Mouse (Mus musculus) kidney, adult 2 months (tissue): Measurements from ENCODE around the gene Ces1b. TPM values are rescaled to one million over a fixed set of nuclear protein-coding genes. Genes with fewer than 3 reads are reported as not detected.
A peak's percentile ranks its signal among the peaks of the same experiment; 100 is the strongest.

Experiments used
- DNase-seq: peaks from one replicate; pipeline ENCODE4 v3.0.0; 2021
- H3K27ac ChIP-seq: fragments of 200-500 bp; 2 replicates; pipeline ENCODE4 v1.5.1; 2012; ENCODE audit warnings: low read depth, low read length, control low read depth, inconsistent platforms; ENCODE audit not compliant: insufficient read depth
- H3K27me3 ChIP-seq: fragments of 200-500 bp; replicated peaks from 2 replicates; pipeline ENCODE4 v1.6.1; 2012; ENCODE audit warnings: mild to moderate bottlenecking, moderate library complexity, low read length, inconsistent platforms; ENCODE audit not compliant: control insufficient read depth, insufficient read depth
- H3K36me3 ChIP-seq: fragments of 200-500 bp; 2 replicates; pipeline ENCODE4 v1.6.1; 2012; ENCODE audit warnings: mild to moderate bottlenecking, moderate library complexity, low read length, inconsistent platforms; ENCODE audit not compliant: control insufficient read depth, insufficient read depth
- H3K4me1 ChIP-seq: fragments of 200-500 bp; 2 replicates; pipeline ENCODE4 v1.6.1; 2011; ENCODE audit warnings: low read length; ENCODE audit not compliant: control insufficient read depth, insufficient read depth
- H3K4me3 ChIP-seq: fragments of 200-500 bp; 2 replicates; pipeline ENCODE4 v1.5.1; 2011; ENCODE audit warnings: mild to moderate bottlenecking, low read depth, low read length, control low read depth; ENCODE audit not compliant: insufficient read depth
- CTCF ChIP-seq: fragments of 200-500 bp; conservative IDR thresholded peaks from 2 replicates; pipeline ENCODE4 v1.5.1; 2011; ENCODE audit warnings: low read depth, mild to moderate bottlenecking, control low read depth, low read length, moderate library complexity, mixed read lengths; ENCODE audit not compliant: insufficient read depth, insufficient read length
- POLR2A ChIP-seq: fragments of 200-500 bp; IDR thresholded peaks from one replicate; pipeline ENCODE4 v1.6.1; 2011; ENCODE audit warnings: low read depth, low read length, control low read depth
- WGBS: fragments of 180-500 bp; shearing (Covaris S2); methylation state at CpG from one replicate; pipeline ENCODE4 v1.1.7; 2018; 5-methylcytosine and 5-hydroxymethylcytosine counted together
- polyA plus RNA-seq: library from polyadenylated mRNA; depleted of rRNA; stranded (reverse); fragments of >200 nt; gene quantifications from 2 replicates; pipeline ENCODE4 v1.2.3, GENCODE M21; 2012; rRNA removed

Gene Ces1b
- polyA plus RNA-seq: not detected in 2 replicates

DNA sequence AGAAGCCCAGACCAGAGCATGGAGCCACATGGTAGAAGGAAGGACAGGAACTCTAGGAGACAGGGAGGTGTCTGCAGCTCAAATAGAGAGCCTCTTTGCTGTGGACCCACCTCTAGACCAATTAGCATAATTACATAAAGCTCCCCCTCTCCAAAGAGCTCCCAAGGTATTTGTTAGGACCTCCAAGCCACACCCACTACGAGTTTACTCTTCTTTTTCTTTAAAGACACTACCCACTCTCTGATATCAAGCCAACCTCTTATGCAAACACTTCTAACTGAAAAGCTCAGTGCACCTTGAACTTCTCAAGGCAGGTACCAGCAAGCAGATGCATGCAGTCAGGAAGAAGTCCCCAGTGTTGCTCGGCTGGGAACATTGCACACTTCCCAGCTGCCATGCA is at the start of gene Ces1b:
TSS of gene Ces1b (minus strand) at position 131 of the 400 bp plus-strand sequence.
- no peak within 1 kb of the TSS for H3K4me3 ChIP-seq
- 63% methylated on average over 2 of the region's 2 CpGs for WGBS
- no peak for TF ChIP-seq CTCF
- no peak for TF ChIP-seq POLR2A
- no peaks in the 10 kb centered on the region for H3K4me1 ChIP-seq
- no peaks in the 10 kb centered on the region for H3K36me3 ChIP-seq
- no peaks in the 10 kb centered on the region; the same call in 1 of the 2 replicates for H3K27me3 ChIP-seq
- H3K27ac ChIP-seq: no peak within 1 kb of the TSS
- peak; percentile 10 for DNase-seq

GRCm38 (mm10) chr8:93126476-93126875 is 46.7 kb upstream of the Ces1b start:
- no peaks in the 10 kb centered on the region for H3K4me1 ChIP-seq
- peak; percentile 59 for DNase-seq
- no peaks in the 10 kb centered on the region for H3K36me3 ChIP-seq
- H3K4me3 ChIP-seq: no peak overlapping the region
- WGBS: 66% methylated on average over 2 of the region's 2 CpGs
- no peak for TF ChIP-seq POLR2A
- no peak for TF ChIP-seq CTCF
- H3K27me3 ChIP-seq: no peaks in the 10 kb centered on the region
- H3K27ac ChIP-seq: no peak overlapping the region

GRCm38 (mm10) chr8:93122005-93122404 is 42.2 kb upstream of the Ces1b start:
- TF ChIP-seq POLR2A (no peak), CTCF (no peak)
- 88% methylated on average over 1 of the region's 1 CpGs for WGBS
- Histone ChIP-seq H3K4me1 (no peaks in the 10 kb centered on the region), H3K27me3 (no peaks in the 10 kb centered on the region), H3K27ac (no peak overlapping the region), H3K36me3 (no peaks in the 10 kb centered on the region), H3K4me3 (no peak overlapping the region)
- no peak for DNase-seq

GRCm38 (mm10) chr8:93095376-93095775 is 15.6 kb upstream of the Ces1b start:
- H3K27ac ChIP-seq: no peak overlapping the region
- TF ChIP-seq CTCF (peak; percentile 42), POLR2A (no peak)
- H3K4me3 ChIP-seq: no peak overlapping the region
- DNase-seq: peak; percentile 49
- no peaks in the 10 kb centered on the region for H3K4me1 ChIP-seq
- H3K36me3 ChIP-seq: no peaks in the 10 kb centered on the region
- H3K27me3 ChIP-seq: no peaks in the 10 kb centered on the region

GRCm38 (mm10) chr8:93091324-93091723 is 11.5 kb upstream of the Ces1b start:
- no peak for DNase-seq
- Histone ChIP-seq H3K36me3 (no peaks in the 10 kb centered on the region), H3K27me3 (no peaks in the 10 kb centered on the region; the same call in 1 of the 2 replicates), H3K4me1 (no peaks in the 10 kb centered on the region), H3K27ac (no peak overlapping the region), H3K4me3 (no peak overlapping the region)
- WGBS: 65% methylated on average over 1 of the region's 1 CpGs
- TF ChIP-seq POLR2A (no peak), CTCF (no peak)

- Histone ChIP-seq H3K4me1 (no peaks in the 10 kb centered on the region), H3K4me3 (no peak overlapping the region), H3K36me3 (no peaks in the 10 kb centered on the region), H3K27ac (no peak overlapping the region), H3K27me3 (no peaks in the 10 kb centered on the region; the same call in 1 of the 2 replicates)
- 6% methylated on average over 2 of the region's 2 CpGs for WGBS
- TF ChIP-seq CTCF (no peak), POLR2A (no peak)
- DNase-seq: no peak
These were observed 8.9 kb upstream of the Ces1b start for GRCm38 (mm10) chr8:93088686-93089122.

- H3K4me1 ChIP-seq: no peaks in the 10 kb centered on the region
- H3K36me3 ChIP-seq: no peaks in the 10 kb centered on the region
- no peak overlapping the region for H3K4me3 ChIP-seq
- no peak for DNase-seq
- TF ChIP-seq POLR2A: no peak
- TF ChIP-seq CTCF: no peak
- H3K27me3 ChIP-seq: no peaks in the 10 kb centered on the region; the same call in 1 of the 2 replicates
- H3K27ac ChIP-seq: no peak overlapping the region
- 26% methylated on average over 7 of the region's 7 CpGs for WGBS
These were observed 8.4 kb upstream of the Ces1b start for GRCm38 (mm10) chr8:93088193-93088592.
